Mouse (Mus musculus) kidney, adult 2 months (tissue): ENCODE results near the gene Homez. TPM values are rescaled to one million over a fixed set of nuclear protein-coding genes. Genes with fewer than 3 reads are reported as not detected.

Source experiments
- DNase-seq: peaks from one replicate; pipeline ENCODE4 v3.0.0; 2021
- H3K27ac ChIP-seq: fragments of 200-500 bp; 2 replicates; pipeline ENCODE4 v1.5.1; 2012; ENCODE audit warnings: low read depth, low read length, control low read depth, inconsistent platforms; ENCODE audit not compliant: insufficient read depth
- H3K27me3 ChIP-seq: fragments of 200-500 bp; replicated peaks from 2 replicates; pipeline ENCODE4 v1.6.1; 2012; ENCODE audit warnings: mild to moderate bottlenecking, moderate library complexity, low read length, inconsistent platforms; ENCODE audit not compliant: control insufficient read depth, insufficient read depth
- H3K36me3 ChIP-seq: fragments of 200-500 bp; 2 replicates; pipeline ENCODE4 v1.6.1; 2012; ENCODE audit warnings: mild to moderate bottlenecking, moderate library complexity, low read length, inconsistent platforms; ENCODE audit not compliant: control insufficient read depth, insufficient read depth
- H3K4me1 ChIP-seq: fragments of 200-500 bp; 2 replicates; pipeline ENCODE4 v1.6.1; 2011; ENCODE audit warnings: low read length; ENCODE audit not compliant: control insufficient read depth, insufficient read depth
- H3K4me3 ChIP-seq: fragments of 200-500 bp; 2 replicates; pipeline ENCODE4 v1.5.1; 2011; ENCODE audit warnings: mild to moderate bottlenecking, low read depth, low read length, control low read depth; ENCODE audit not compliant: insufficient read depth
- CTCF ChIP-seq: fragments of 200-500 bp; conservative IDR thresholded peaks from 2 replicates; pipeline ENCODE4 v1.5.1; 2011; ENCODE audit warnings: low read depth, mild to moderate bottlenecking, control low read depth, low read length, moderate library complexity, mixed read lengths; ENCODE audit not compliant: insufficient read depth, insufficient read length
- POLR2A ChIP-seq: fragments of 200-500 bp; IDR thresholded peaks from one replicate; pipeline ENCODE4 v1.6.1; 2011; ENCODE audit warnings: low read depth, low read length, control low read depth
- WGBS: fragments of 180-500 bp; shearing (Covaris S2); methylation state at CpG from one replicate; pipeline ENCODE4 v1.1.7; 2018; 5-methylcytosine and 5-hydroxymethylcytosine counted together
- polyA plus RNA-seq: library from polyadenylated mRNA; depleted of rRNA; stranded (reverse); fragments of >200 nt; gene quantifications from 2 replicates; pipeline ENCODE4 v1.2.3, GENCODE M21; 2012

The Homez gene
- polyA plus RNA-seq, 1 experiment = 9.2 TPM

DNA sequence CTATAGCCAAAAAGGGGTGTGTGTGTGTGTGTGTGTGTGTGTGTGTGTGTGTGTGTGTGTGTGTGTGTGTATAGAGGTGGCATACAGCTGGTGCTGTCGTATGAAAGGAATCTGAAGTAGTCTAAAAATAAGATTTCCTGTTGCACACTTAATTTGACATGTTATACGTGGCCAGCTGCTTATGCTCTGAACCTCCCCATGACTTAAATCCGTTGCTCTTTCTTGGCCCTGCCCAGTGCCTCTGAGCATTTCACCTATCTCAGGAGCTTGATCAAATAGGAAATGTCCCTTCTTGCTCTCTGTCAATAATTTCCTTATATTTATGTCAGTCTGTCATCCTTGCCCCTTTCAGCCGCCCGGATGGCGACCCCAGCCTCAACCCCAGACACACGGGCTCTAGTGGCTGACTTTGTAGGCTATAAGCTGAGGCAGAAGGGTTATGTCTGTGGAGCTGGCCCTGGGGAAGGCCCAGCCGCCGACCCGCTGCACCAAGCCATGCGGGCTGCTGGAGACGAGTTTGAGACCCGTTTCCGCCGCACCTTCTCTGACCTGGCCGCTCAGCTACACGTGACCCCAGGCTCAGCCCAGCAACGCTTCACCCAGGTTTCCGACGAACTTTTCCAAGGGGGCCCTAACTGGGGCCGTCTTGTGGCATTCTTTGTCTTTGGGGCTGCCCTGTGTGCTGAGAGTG, 13.4 kb upstream of the Homez start:
- H3K4me1 ChIP-seq = peaks cover 9% of the 10 kb centered on the region; the same call in 1 of the 2 replicates
- no peaks in the 10 kb centered on the region for H3K36me3 ChIP-seq
- TF ChIP-seq CTCF (no peak), POLR2A (no peak)
- DNase-seq = no peak
- no peaks in the 10 kb centered on the region for H3K27me3 ChIP-seq
- peak overlapping the region; percentile 64 for H3K4me3 ChIP-seq
- 20% methylated on average over 21 of the region's 21 CpGs for WGBS
- peak overlapping the region; percentile 74 for H3K27ac ChIP-seq

DNA sequence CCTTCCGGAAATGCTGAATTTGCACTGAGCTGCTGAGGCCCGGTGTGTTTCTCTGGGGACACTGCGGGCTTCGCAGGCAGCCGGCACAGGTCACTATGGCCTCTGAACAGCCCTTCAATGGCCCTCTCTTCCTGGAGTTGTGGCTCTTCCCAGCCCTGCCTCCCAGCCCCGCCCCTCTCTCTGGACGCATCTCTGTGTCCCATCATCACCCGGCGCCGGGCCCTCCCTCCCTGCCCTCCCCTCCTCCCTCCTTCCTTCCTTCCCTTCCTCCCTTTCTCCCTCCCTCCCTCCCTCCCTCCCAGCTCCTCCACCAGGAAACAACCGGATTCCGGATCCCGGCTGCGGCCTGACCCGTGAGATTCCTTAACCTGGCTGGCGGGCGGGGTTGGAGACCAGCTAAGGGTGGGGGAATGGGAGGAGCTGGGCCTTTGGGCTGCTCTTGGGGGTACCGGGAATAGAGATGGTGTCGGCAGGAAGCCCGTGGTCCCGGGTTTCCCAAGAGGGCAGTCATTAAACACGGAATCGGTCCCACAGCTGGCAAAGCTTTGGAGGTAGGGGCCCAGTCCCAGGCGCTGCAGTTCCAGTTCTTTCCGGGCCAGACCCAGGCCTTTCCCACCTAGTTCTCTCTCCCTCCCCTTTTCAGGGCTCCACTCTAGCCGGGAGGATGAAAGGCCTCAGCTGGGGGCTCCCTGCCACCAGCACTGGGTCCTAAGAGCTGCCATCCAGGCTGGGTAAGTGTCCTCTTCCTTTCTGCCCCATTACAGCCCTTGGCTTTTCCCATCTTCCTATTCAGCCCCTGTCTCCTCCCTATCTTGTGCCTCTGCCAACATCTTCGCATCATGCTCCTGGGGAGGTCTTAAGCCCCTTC, 12.6 kb upstream of the Homez start, which contains the start of the genes Bcl2l2 and Gm20521:
Gene Bcl2l2 (plus strand): TSS at position 224 of the 868 bp plus-strand sequence.
Gene Gm20521 (plus strand): TSS at position 288 of the 868 bp plus-strand sequence.
- peak within 1 kb of the TSS; percentile 99 for H3K27ac ChIP-seq
- H3K4me3 ChIP-seq = peak within 1 kb of the TSS; percentile 64
- WGBS = 1% methylated on average over 27 of the region's 27 CpGs
- H3K36me3 ChIP-seq = no peaks in the 10 kb centered on the region
- H3K27me3 ChIP-seq = no peaks in the 10 kb centered on the region
- peak; percentile 90 for DNase-seq
- TF ChIP-seq POLR2A = peak; percentile 80
- TF ChIP-seq CTCF = no peak
- H3K4me1 ChIP-seq = peaks cover 9% of the 10 kb centered on the region; the same call in 1 of the 2 replicates

DNA sequence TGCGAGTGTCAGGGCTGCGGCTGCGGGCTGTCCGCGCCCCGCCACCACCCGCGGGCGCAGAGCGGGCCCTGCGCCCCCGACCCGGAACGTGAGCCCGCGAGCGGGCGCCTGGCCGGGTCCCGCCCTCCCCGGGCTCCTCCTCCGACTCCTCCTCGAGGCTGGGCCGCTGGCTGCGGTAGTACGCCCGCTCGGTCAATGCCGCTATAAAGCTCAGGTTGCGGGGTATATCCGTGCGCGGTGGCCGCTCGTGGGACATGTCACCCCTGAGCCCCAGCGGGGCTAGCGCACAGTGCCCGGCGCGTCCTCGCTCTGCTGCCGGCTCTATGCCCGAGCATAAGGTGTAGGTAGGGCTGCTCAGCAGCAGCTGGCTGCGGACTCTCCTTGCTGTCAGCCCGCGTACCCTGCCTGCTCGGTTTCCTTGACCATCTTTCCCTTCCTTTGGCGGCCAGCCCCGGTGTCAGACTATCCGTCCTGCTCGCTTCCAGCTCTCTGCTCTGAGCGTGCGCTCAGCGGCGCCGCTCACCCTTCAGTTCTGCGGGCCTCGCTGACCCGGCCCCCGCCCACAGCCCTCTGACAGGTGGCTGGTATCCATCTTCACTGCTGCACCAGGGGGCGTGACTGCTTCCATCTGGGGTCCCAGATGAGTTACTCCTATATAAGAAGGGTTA, 6.4 kb upstream of the Homez start, which contains the start of gene Ppp1r3e:
Gene Ppp1r3e (minus strand): TSS at position 503 of the 668 bp plus-strand sequence.
- TF ChIP-seq POLR2A = no peak
- TF ChIP-seq CTCF = no peak
- WGBS = 1% methylated on average over 61 of the region's 61 CpGs
- Histone ChIP-seq H3K4me1 (peaks cover 4% of the 10 kb centered on the region), H3K36me3 (no peaks in the 10 kb centered on the region), H3K4me3 (peak within 1 kb of the TSS; percentile 77), H3K27me3 (no peaks in the 10 kb centered on the region), H3K27ac (peak within 1 kb of the TSS; percentile 65)
- DNase-seq = peak; percentile 86

DNA sequence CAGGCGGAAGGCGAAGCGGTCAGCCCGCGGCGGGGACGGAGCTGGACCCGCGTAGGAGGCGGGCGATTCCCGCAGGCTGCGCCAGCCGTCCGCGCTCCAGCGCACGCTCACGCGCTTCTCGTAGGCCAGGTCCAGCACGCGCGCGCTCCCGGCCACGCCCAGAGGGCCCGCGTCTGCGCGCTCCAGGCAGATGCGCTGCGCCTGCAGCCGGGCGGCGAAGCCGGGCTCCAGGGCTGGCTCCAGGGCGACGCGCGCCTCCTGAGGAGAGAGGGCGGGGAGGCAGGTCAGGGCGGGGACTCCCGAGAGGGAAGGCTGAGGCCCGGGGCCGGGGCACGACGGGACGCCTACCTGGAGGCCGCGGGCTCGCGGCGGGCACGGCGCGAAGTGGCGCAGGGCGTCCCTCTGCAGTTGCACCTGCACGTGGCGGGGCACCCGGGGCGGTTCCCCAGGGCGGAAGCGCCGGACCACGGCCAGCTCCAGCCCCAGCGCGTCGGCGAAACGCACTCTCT, 5.8 kb upstream of the Homez start:
- Histone ChIP-seq H3K27ac (peak overlapping the region; percentile 65), H3K4me3 (peak overlapping the region; percentile 77), H3K4me1 (peaks cover 4% of the 10 kb centered on the region), H3K27me3 (no peaks in the 10 kb centered on the region), H3K36me3 (no peaks in the 10 kb centered on the region)
- DNase-seq = peak; percentile 94
- peak; percentile 23 for TF ChIP-seq POLR2A
- TF ChIP-seq CTCF = no peak
- WGBS = under 1% methylated on average over 72 of the region's 72 CpGs

DNA sequence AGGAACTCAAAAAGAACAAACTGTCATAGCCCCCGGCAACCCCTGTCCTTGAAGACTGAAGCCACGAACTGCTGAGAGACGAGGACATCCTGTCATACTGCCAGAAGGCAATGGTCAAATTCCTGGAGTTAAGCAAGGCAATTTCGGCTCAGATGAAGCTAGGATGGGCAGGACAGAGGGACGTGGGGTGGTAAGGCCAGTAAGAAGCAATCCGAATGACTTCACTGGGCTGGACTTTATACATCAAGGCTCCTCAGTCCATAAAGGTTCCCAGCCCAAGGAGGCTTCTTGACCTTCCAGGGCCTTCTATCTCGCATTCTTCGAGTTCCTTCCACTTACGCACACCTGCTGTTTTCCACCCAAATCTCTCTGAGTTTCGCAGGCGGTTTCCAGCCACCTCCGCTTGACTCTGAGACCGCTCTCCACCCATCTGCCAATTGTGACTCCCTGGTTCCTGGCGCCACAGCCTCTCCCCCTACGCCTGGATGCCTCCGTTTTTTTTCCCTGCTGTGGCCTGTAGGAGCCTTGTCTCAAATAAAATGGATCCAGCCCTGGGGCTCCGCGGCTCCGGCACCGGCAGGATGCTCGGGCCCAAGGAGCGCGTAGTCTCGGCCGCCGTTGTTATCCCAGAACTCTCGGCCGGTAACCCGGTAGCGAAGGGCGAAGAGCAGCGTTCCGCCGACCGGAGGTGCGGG, 5.2 kb upstream of the Homez start:
- TF ChIP-seq CTCF (no peak), POLR2A (no peak)
- DNase-seq = peak; percentile 66

DNA sequence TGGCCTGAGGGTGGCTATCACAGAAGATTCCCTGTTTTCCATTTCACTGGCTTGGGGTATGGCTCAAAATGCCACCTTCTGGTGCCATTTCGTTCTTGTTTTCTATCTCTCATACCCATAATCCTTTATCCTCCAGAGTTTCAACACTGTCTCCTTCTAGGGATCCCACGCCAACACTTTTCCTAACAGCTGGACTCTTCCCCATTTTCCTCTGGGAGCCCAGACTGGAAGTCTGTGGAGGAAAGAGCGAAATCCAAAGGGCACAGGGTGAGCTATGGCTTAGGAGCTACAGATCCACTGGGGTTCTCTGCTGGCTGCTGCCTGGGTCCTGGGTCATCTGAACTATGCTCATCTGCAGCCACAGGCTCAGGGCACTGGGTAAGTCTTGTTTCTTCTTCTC, 3.4 kb upstream of the Homez start:
- Histone ChIP-seq H3K4me1 (peaks cover 4% of the 10 kb centered on the region), H3K27ac (no peak overlapping the region), H3K27me3 (no peaks in the 10 kb centered on the region), H3K36me3 (no peaks in the 10 kb centered on the region), H3K4me3 (no peak overlapping the region)
- 96% methylated on average over 3 of the region's 3 CpGs for WGBS
- DNase-seq = no peak
- no peak for TF ChIP-seq POLR2A
- no peak for TF ChIP-seq CTCF

More for the DNA sequence above, 5.2 kb upstream of the Homez start:
- Histone ChIP-seq H3K36me3 (no peaks in the 10 kb centered on the region), H3K4me1 (peaks cover 4% of the 10 kb centered on the region), H3K4me3 (peak overlapping the region; percentile 77), H3K27ac (peak overlapping the region; percentile 65; the same call in 1 of the 2 replicates), H3K27me3 (no peaks in the 10 kb centered on the region)
- 5% methylated on average over 36 of the region's 36 CpGs for WGBS
